Mouse (Mus musculus) heart, postnatal 25 days (tissue): Measurements from ENCODE around the gene Stoml1. TPM values are rescaled to one million over a fixed set of nuclear protein-coding genes. Genes with fewer than 3 reads are reported as not detected.
"Not testable (repeated sequence)": the region's sequence is repeated elsewhere in the genome, so short reads cannot be mapped to it uniquely, and the experiment has no call there.

ENCODE experiments used
- DNase-seq: peaks from one replicate; pipeline ENCODE4 v3.0.0; 2022; ENCODE audit warnings: low spot score
- intact Hi-C: fragments of 180-260 bp; cut with DNase I; formaldehyde crosslinking; loops from one replicate; pipeline ENCODE4 v1.15.1; 2025
- total RNA-seq, 2 experiments: library from RNA; stranded (reverse); gene quantifications; 2 replicates each; pipeline ENCODE4 v1.2.3; 2021

The Stoml1 gene
- total RNA-seq, 2 experiments from 2014 or later = 10.3 to 13.5 TPM

DNA sequence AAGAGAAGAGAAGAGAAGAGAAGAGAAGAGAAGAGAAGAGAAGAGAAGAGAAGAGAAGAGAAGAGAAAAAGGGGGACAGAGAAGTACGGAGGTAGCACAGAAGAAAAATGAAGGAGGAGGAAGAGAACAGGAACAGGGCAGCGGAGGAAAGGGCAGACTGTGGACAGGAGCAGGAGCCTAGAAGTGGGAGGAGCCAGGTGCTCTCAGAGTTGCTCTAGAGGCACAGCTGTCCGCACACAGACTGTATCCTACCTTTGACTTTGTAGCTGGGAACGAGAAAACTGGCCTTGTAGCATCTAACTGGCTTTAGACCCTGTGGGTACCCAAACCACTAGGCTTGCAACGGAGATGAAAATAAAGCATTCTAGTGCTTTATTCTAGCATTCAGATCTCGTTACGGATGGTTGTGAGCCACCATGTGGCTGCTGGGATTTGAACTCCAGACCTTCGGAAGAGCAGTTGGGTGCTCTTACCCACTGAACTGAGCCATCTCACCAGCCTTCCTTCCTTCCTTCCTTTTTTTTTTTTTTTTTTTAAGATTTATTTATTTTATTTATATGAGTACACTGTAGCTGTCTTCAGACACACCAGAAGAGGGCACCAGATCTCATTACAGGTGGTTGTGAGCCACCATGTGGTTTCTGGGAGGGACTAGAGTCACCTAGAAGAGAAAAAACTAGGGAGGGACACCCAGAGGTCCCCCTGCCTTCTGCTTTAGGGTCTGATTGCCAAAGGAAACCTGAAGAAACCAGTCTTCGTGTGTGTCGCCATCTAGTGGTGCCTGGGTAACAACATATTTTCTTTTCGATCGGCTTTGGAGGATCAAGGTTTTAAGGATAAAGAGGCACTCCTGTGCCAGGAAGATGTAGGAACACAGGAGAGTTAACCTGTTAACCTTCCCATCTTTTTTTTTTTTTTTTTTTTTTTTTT lies 15.7 kb downstream of the Stoml1 start:
- intact Hi-C loops = loop anchor here (2.0 kb wide), 1 partner anchor 42 kb away; no protein-coding TSS in a partner anchor
- DNase-seq = no peak

DNA sequence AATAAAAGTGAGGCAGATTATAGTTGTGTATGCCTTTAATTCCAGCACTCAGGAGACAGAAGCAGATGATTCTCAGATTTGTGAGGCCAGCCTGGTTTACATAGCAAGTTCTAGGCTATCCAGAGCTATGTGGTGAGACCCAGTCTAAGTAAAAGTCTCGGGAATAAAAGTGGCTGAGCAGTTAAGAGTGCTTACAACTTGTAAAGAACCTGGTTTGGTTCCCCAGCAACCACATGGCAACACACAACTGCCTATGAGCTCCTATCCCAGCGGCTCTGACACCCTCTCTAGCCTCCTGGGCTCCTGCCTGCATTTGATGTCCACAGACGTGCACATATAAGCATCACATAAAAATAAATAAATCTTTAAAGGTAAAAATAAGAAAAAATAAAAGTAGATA lies 17.1 kb downstream of the Stoml1 start:
- no peak for DNase-seq
- intact Hi-C loops = loop anchor here (2.0 kb wide), 1 partner anchor 17 kb away; the partner anchor contains the start of gene Stoml1

DNA sequence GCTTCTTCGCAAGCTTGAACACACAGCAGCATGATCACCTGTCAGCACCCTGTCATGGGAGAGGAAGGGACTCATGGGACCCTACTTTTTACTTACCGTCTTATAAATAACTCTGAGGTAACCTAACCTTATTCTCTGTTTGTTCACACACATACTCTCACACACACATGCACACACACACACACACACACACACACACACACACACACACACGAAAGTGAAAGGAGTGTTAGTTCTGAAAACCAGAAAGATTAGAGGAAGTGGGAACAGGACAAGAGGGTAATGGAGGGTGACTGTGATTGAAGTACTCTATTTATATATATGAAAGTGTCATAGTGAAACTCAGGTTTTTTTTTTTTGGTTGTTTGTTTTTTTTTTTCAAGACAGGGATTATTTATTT lies 18.1 kb downstream of the Stoml1 start:
- intact Hi-C loops = loop anchor here (2.0 kb wide), 1 partner anchor 18 kb away; the partner anchor contains the start of gene Stoml1
- DNase-seq = no peak

DNA sequence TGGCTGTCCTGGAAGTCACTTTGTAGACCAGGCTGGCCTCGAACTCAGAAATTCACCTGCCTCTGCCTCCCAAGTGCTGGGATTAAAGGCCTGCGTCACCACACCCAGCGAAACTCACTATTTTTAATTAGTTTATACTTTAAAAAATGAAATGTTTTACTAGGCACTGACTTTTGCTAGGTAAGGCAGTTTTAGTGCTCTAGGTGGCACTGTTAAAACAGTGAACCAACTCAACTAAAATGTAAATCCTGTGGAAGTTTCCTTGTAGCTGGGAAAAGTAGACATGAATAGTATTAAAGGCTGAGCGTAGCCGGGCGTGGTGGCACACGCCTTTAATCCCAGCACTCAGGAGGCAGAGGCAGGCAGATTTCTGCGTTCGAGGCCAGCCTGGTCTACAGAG lies 18.6 kb downstream of the Stoml1 start:
- not testable (repeated sequence) for DNase-seq
- intact Hi-C loops = loop anchor here (2.0 kb wide), 1 partner anchor 19 kb away; the partner anchor contains the start of gene Stoml1

DNA sequence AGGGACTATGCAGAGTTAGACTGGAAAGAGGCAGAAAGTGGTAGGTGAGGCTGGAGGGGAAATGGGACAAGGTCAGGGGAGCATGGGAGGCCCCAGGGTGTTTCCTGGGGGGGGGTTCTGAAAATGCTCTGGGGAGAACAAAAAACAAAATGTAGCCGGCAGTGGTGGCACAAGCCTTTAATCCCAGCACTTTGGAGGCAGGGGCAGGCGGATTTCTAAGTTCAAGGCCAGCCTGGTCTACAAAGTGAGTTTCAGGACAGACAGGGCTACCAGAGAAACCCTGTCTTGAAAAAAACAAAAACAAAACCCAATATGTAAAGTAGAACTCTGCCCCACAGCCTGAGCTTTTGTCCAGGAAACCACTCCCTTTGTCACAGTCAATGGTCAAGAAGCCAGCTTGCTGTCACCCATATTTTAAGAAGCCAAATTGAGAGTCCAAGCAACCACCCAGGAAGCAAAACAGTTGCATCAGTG lies 19.1 kb downstream of the Stoml1 start:
- intact Hi-C loops = no loop called here
- no peak for DNase-seq

DNA sequence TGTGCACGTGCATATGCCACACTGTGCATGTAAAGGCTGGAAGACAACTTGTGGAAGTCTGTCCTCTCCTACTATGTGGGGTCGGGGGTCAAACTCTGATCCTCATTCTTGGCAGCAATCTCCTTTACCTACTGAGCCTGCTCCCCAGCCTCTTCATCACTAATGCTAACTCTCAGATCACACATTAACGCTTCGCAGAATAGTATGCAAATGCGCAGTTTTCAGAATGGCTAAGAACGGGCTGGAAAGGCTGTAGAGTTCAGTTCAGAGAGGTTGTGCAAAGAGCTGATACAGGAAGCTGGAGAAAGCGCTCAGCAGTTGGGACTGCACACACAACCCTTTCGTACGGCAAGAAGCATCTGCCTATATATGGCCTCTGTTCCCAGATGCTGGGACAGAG lies 19.9 kb downstream of the Stoml1 start:
- no peak for DNase-seq
- intact Hi-C loops = no loop called here

DNA sequence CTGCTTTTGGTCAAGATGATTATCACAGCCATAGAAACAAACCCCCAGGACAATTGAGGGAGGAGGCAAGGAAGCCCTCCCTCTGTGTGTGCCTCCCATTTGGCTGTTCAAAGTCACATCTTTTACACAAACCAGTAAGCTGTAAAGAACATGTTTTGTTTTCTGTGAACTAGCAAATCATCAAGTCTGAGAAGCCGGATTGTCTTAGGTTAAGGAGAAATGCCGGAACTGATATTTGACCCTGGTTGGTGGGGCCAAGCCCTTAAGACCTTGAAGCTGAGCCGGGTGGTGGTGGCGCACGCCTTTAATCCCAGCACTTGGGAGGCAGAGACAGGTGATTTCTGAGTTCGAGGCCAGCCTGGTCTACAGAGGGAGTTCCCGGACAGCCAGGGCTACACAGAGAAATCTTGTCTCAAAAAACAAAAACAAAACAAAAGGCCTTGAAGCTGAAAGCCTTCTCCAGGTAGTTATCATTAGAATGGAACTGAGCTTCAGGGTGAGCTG lies 21.2 kb downstream of the Stoml1 start:
- intact Hi-C loops = no loop called here
- no peak for DNase-seq

DNA sequence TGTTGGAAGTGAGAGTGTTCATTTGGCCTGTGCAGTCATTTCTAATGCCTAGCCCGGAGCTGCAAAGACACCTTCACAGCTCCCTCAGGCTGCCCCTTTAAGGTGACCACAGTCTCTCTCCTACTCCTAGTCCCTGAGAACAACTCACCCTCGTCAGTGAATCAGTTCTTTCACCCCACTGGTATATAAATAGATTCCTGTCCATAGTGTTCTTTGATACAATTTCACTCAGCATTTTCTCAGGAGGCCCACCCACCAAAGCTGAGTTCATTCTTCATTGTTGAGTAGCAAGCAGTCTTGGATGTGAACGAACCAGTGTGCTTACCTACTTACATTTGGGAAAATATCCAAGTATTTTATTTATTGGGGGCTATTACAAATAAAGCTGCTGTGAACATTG lies 21.7 kb downstream of the Stoml1 start:
- intact Hi-C loops = no loop called here
- DNase-seq = no peak

DNA sequence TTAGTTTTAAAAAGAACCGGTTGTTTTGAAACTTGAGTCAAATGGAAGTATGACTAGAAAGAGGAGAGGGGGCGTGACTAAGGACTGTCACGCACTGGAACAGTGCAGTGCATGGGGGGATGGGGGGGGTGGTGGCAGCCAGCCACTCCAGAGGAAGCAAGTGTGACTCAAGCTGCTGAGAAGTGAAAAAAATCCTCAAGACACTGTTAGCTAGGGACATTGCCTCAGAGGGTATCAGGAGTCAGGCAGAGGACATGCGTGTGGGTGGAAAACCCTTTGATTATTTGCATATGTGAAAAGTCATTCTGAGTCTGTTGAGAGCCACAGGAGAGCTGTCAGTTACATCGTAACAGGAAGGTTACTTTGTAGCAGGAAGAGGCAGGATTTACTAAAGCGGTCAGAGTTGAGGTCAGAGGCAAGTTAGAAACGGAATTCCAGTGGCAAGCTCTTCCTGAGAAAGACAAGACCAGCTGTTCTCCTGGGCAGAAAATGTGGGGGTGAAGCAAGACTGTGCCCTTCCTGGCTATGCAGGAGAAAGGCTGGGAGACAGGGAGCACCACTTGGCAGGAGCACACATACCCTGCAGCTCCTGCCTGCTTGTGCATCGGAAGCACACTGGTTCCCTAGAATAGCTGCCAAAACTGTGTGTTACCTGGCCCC lies 22.3 kb downstream of the Stoml1 start:
- intact Hi-C loops = no loop called here
- DNase-seq = no peak

DNA sequence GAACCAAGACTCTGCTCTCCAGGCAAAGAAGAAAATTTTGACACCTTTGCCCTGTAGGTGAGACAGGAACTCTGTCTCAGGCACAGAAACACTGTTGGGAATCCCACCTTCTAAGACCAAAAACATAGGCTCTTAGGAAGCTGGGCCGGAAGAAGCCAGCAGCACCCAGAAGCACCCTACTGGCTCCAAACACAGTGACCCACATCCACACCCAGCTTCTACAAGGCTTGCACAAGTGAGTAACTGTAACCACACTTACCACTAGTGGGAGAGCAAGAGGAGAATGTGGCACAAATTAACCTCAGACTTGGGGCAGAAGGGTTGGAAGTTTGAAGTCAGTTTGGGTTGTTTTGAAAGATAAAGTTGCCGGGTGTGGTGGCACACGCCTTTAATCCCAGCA lies 22.8 kb downstream of the Stoml1 start:
- intact Hi-C loops = no loop called here
- DNase-seq = no peak

DNA sequence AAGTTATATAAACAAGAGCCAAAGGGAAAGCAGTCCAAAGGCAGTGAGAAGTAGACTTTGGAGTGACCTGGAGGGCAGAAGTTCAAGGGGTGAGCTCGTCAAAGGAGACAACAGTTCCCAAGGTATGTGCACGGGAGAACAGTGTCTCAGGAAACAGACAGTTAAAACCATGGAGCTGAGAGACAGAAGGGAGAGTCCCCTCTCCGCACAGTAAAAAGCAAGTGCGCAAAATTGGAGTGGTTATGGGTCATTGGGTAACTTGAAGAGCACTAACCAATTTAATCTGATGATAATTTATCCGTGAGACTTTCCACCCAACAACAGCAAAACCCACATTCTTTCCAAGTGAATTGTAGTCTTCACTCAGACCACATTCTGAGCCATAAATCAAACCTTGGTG lies 23.4 kb downstream of the Stoml1 start:
- intact Hi-C loops = no loop called here
- no peak for DNase-seq

DNA sequence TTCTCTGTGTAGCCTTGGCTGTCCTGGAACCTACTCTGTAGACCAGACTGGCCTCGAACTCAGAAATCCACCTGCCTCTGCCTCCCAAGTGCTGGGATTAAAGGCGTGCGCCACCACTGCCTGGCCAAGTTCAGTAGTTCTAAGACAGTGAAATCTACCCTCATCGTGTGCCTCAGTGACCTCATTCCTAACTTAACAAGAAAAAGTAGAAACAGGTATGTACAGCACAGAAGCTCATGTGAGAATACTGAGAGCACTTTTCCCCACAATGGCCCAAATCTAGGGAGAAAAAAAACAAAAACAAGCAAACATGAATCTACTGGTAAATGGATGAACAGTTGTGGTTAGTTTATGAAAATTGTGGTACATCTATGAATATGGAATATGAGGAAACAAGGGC lies 25.3 kb downstream of the Stoml1 start:
- intact Hi-C loops = no loop called here
- no peak for DNase-seq

DNA sequence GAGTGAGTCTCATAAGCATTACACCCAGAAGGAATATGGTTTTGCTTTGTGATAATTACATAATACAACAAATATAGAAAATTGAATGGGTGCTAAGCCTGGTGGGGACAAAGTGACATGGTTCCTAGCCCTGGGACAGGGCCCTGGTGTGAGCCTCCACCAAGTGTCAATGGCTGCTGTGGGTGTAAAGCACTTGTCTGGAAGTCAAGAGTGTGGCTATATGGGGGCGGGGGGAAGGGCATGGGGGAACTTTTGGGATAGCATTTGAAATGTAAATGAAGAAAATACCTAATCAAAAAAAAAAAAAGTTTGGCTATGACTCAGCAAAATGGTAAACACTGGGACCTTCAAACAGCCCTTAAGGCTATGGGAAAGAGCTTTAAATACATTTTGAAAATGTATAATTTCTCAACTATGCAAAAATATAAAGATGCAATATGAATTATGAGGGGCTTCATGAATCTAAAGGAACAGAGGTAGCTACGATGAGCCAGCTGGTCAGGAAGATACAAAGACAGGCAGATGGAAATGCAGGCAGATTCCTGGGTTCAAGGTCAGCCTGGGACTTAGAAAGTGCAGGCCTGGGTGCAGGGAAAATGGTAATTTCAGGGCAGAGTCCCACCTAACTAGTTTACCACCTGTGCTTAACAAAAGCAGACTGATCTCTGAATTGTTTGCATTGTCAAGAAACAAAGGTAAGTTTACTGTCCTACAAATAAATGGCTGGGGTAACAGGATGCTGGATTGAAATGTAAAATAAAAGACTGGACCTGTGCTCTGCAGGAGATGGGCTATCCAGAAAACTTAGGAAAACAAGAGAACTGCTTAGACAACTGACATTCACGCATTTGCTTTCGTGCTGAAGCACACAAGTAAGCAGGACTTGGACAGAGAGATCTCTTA lies 26.1 kb downstream of the Stoml1 start:
- intact Hi-C loops = no loop called here
- DNase-seq = no peak

DNA sequence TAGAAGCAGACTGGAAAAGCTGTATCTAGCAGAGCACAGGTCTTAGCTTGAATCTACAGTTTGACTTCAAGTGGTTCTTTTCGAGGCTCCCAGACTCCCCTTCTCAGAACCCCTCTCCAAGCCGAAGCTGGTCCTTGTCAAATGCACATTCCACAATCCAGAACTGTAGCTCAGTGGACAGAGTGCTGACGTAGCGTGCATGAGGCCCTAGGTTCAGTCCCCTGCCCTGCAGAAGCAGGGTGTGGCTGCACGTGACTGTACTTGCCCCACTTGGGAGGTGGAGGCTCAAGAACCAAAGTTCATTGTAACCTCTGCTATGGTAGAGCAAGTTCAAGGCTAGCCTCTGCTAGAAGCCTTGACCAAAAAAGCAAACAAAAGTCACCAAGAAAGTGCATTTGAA lies 26.8 kb downstream of the Stoml1 start:
- DNase-seq = no peak
- intact Hi-C loops = loop anchor here (2.0 to 5.0 kb wide), 2 partner anchors 53 to 242 kb away; no protein-coding TSS in a partner anchor

DNA sequence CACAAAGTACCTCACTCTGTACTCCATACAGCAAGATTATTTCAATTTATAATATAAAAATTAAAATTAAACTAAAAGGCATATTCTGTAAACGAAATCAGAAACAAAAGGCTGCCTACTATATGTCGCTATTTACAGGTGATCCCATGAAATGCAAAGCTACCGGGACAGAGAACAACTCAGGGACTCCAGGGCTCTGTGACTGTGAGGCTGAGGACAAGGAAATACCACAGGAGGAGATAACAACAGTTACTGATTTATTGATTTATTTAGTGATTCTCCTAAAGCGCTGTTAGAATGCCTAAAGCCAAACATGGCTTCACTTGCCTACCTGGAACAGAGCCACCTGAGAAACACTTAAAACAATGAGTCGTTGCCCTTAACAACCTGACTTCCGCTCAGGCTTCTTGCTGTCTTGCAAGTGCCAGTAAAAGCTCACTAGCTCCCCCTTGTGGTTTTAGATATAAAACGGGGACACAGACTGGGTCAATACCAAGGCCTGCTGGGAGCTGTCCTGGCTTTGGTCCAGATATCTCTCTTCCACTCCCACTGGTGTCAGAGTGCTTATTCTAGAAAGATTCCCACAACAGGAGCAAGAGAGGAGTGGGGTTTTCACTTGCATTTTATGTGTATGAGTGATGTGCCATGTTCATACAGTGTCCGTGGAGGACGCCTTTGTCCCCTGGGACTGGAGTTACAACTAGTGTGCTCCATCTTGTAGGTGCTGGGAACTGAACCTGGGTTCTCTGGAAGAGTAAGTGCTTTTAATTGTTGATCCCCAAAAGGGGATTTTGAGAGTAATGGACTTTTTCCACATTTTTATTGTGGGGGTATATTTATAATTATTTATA lies 27.5 kb downstream of the Stoml1 start:
- DNase-seq = peak; percentile 35
- intact Hi-C loops = loop anchor here (1.0 to 5.0 kb wide), 3 partner anchors 33 to 243 kb away; no protein-coding TSS in a partner anchor

DNA sequence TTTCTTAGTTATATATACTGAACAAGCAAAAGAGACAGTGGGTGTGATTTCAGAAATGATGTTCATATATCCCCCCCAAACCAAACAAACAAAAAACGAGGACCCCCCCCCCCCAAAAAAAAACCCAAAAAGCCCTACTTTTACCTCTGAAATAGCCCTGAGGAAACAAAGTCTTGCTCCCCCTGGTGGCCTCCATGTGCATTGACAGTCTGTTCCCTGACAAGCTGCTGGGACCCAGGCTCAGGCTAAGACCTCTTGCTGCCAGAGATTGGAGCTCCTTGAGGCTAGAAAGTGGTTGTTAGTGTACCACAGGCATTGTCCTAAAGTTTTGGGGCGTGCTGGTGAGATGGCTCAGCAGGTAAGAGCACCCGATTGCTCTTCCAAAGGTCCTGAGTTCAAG lies 28.6 kb downstream of the Stoml1 start:
- DNase-seq = no peak

DNA sequence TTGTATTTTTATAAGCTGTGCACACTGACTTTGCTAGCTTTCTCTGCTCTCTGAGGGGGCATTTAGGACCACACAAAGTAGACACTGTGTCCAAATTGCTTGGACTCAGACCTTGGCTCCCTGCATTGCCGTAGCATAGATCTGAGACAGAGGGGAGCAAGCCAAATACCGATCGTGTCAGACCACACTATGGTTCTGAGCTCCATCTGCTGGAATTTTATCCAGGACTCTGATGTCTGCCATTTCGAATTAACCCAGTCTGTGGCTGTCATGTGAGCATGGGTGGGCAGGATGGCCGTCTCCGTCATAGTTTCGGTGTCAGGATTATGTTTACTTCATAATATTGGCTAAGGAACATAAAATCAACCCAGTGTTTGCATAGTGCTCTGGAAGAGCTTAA lies 30.5 kb downstream of the Stoml1 start:
- intact Hi-C loops = loop anchor here (5.0 kb wide), 1 partner anchor 246 kb away; no protein-coding TSS in a partner anchor
- DNase-seq = no peak

More for the DNA sequence above, 28.6 kb downstream of the Stoml1 start:
- intact Hi-C loops = loop anchor here (1.0 to 5.0 kb wide), 3 partner anchors 34 to 244 kb away; no protein-coding TSS in a partner anchor

DNA sequence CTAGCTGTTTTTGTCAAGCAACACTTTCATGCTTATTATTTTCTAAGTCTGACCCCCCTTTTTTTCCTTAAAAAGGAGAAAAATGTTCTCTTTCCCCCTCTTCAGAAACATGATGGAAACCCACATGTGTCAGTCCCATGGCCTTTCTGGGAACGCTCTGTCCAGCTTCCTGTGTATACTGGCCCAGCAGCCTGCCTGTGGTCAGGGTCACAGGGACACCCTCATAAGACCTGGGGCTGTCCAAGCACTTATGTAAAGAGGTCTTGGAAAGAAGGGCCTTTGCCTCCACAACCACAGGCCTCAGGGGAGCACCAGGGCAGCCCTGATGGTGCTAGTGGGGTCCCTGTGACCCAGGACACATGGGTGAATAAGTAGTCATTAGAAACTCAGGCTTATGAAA lies 36.1 kb downstream of the Stoml1 start:
- no peak for DNase-seq
- intact Hi-C loops = no loop called here

DNA sequence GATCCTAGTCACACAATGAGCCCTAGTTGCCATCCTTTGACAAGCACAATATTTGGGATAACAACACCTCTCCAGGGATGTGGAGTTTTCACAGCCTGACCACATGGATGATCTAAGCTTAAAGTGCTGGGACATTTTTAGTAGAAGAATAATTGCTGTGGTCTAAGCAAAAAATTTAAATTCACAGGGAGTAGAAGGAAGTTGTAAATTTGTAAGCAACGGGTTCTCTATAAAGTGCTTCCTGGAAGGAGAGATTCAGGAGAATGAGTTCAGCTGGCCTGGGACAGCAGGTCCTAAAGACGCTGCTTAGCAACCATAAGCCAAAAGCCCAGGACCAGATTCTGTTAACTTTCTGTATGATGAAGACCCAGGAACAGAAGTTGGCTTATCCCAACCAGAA lies 36.9 kb downstream of the Stoml1 start:
- intact Hi-C loops = no loop called here

More for the DNA sequence above, 36.9 kb downstream of the Stoml1 start:
- DNase-seq = no peak
